Mouse (Mus musculus): ENCODE data around the gene Rab3il1.

Gene Rab3il1

DNA sequence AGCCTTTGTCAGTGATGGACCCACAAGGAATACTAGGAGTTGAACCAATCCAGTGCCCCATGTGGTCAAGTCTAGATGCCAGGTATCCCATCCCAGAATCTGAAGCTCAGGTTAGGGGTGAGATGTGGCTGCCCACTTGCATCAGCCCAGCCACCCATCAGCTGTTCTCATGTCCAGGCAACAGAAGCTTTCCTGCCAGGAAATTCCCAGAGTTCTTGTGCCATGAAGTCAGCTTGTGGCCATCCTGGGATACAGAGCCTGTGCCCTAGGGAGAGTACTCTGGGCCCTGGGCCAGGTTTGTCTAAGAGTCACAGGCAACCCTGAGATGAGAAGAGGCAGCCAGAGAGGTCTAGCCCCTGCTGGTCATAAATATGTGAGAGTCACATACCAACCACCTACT lies 42.2 kb downstream of the Rab3il1 start:
- no peak for DNase-seq

DNA sequence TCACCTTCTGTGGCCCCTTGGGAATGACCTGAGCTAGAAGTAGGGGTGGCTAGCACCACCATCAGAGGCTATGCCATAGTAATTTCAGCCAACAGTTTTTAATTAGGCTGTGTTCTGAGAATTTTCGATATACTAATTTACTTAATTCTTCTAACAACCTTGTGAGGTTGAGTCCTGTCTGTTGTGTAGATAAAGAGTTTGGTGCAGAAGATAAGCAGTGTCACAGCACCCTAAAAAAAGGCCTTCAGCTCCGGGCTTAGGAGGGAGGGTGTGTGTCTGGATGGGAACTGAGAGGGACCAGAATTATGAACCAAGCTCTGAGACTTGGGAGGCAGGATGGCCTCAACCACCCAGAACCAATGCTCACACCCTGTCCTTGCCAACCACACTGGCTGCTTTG lies 44.2 kb downstream of the Rab3il1 start:
- DNase-seq, result no peak

DNA sequence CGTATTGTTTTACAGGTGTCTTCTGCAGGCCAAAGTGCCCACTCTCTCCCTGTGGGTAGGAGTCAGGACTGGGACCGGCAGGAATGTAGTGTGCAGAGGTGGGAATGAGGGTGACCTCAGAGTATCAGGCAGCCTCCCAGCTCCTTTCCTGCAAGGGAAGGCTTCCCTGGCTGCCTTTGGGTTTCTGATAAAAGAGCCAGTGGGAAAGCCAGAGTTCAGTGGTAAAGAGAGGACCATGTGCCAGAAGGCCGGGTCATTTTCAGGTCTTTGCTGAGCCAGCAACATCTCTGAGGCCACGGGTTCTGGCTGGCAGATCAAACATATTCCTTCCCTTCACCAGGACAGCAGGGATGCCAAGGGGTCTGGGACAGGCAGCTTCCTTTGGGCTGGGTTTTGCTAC lies 44.9 kb downstream of the Rab3il1 start:
- no peak for DNase-seq

DNA sequence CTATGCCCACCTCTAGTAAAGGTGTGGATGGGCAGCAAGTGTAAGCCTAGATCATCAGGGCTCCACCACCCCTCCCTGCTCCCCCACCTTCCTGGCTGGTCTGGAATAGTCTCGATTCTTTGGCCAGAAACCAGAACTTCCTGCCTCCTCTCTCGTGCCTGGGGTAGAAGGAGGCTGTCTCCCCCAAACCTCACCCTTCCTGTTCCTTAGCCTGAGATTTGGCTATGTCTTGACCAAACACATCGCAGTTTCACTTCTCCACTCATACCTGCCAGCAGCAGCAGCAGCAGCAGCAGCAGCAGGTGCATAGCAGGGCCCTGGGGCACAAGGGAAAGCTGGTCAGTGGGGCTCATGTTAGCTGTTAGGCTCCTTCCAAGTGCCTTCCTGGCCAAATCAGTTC lies 45.5 kb downstream of the Rab3il1 start:
- no peak for DNase-seq

DNA sequence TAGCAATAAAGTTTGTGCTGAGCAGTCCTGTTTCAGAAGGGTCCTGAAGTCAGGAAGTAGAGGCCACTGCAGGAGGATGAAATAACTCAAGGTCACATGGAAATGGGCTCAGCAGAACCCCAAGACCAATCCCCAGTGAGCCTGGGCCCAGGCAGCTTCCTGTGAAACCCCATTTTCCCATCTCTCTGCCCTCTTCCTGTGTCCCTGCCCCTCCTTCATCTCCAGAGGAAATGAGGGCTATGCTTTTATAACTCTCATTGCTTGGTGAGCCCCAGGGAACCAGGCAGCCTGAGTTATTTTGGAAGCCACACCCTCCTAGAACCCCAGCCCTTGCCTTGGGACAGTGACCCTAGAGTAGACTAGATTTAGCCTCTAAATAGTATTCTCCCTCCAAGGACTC lies 48.1 kb downstream of the Rab3il1 start:
- DNase-seq, result no peak

DNA sequence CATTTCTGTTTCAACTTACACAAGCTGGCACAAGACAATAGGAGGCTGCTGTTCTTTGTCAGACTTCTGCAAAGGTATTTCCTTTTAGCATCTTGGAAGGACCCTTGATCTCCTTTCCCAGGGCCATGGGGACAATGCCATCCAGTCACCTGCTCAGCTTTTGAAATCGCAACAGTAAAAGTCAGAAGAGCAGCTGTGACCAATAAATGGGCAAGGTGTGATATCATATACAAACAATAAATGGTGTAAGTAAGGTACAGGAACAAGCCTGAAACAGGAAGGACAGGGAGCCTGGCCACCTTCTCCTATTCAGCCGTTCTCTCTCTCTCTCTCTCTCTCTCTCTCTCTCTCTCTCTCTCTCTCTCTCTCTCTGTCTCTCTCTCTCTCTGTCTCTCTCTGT lies 49.0 kb downstream of the Rab3il1 start:
- DNase-seq, result no peak

DNA sequence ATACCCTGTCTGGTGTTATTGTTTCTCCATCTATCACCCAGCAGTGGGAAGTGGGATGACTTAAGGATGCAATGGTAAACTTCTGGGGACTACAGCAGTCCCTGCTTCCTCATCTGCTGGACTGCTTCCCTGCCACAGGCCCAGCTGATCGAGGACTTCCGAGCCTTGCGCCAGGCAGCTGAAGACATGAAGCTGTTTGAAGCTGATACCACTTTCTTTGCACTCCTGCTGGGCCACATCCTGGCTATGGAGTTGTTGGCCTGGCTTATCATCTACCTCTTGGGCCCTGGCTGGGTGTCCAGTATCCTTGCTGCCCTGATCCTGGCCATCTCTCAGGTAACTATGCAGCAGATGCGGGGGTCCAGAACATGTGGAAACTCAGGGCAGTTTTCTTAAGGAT lies 51.2 kb downstream of the Rab3il1 start:
- no peak for DNase-seq

DNA sequence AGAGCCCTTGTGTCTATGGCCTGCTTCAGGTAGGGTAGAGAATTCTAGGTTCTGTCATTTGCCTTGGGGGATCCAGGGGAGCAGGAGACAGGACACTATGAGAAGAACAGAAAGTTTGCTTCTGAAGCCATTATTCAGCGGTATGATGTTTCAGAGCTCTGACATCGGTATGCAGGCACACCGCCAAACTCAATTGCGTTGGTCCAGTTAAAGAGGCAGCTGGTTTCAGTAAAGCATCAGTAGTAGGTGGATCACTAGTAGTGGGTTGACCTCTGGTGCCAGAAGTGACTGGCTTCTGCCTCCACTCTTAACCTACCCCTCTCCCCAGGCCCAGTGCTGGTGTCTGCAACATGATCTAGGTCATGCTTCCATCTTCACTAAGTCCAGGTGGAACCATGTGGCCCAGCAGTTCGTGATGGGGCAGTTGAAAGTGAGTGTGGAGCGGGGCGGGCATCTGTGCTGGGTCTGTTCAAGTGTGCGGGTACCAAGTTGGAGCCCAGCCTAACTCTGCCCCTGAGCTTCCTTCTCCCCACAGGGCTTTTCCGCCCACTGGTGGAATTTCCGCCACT lies 52.3 kb downstream of the Rab3il1 start:
- DNase-seq, result no peak

DNA sequence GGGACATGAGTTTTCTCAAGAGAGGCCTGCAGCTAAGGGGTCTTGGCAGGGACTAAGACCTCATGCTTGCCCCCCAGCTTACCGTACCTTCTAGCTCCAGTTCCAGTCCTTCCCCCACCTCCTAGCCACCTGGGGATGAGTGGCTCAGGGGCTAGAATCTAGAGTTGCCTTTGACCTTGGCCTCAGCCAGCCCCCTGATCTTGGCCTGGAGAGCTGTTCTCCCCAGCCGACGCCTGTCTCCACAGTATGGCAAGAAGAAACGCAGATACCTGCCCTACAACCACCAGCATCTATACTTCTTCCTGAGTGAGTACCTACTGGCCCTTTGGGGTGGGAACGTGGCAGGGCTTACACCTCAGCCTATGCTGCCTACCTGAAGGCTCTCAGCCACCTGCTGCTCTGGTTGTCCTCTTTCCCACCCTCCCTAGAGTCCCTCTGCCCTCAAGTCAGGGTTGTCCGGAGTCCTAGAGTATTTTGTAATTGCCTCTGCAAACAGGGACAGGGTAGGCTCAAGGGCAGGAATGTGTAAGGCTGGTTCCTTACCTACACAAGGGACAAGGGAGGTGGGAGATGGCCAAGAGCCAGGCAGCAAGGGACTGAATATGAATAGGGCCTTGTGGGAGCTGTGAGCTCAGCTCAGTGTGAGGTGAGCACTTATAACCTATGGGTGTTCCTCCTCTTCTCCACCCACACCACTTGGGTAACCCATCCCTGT lies 53.0 kb downstream of the Rab3il1 start:
- no peak for DNase-seq

DNA sequence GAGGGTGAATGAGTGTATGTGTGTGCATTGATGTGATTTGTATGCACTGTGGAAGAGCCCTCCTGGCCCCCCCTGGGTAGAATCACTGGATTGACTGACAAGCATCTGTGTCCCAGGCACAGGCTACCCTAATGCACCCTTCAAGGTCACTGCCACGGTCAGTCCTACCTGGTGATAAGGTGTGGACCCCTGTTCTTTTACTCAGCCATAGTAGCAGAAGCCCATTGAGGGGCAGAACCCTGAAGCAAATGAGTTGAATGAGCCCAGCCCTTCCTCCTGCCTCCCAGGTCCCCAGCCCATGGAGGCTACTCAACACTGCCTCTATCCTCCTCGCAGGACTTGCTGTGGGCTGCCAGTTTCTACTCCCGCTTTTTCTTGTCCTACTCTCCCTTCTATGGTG lies 53.8 kb downstream of the Rab3il1 start:
- DNase-seq, result no peak

DNA sequence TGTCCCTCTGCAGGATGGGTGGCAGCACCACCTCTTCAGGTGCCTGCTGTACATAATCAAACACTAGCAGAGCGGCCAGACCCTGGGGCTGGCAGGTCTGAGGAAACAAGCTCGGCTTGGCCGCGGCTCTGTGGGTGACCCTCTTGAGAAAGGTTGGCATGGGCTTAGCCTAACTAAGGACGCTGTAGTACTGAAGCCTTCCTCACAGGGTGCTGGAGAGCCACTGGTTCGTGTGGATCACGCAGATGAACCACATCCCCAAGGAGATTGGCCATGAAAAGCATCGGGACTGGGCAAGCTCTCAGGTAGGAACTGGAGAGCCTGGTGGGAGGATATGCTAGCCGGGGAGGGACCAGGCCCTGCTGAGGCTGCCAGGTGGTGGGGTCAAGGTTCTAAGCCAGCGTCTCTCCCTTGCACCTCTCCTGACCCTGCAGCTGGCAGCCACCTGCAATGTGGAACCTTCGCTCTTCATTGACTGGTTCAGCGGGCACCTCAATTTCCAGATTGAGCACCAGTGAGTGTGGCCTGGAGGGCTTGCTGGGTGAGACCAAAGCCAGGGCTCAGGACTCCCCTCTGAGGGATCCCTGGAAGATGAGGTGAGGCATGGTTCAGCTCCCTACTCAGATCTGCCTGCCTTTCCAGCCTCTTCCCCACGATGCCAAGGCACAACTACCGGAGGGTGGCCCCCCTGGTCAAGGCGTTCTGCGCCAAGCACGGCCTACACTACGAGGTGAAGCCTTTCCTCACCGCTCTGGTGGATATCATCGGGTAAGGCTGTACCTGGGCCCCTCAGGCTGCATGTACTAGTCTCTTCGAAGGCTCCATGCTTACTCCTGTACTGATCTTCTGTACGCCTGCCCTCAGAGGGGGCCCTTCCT lies 54.6 kb downstream of the Rab3il1 start:
- no peak for DNase-seq

DNA sequence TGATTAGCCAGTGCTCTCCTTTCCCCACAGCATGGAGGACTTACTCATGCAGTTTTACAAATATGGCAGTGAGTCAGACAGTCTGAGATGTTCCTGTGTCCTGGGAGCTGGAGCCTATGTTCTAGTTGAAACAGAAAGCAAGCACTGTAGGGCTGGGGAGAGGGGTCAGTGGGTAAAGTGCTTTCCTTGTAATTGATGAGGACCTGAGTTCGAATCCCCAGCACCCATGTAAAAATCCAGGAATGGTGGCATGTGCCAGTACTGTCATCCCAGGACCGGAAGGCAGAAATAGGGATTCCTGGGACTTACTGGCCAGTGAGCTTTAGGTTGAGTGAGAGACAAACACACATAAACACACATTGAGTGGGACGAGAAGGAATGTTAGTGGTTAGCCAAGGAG lies 55.2 kb downstream of the Rab3il1 start:
- no peak for DNase-seq

DNA sequence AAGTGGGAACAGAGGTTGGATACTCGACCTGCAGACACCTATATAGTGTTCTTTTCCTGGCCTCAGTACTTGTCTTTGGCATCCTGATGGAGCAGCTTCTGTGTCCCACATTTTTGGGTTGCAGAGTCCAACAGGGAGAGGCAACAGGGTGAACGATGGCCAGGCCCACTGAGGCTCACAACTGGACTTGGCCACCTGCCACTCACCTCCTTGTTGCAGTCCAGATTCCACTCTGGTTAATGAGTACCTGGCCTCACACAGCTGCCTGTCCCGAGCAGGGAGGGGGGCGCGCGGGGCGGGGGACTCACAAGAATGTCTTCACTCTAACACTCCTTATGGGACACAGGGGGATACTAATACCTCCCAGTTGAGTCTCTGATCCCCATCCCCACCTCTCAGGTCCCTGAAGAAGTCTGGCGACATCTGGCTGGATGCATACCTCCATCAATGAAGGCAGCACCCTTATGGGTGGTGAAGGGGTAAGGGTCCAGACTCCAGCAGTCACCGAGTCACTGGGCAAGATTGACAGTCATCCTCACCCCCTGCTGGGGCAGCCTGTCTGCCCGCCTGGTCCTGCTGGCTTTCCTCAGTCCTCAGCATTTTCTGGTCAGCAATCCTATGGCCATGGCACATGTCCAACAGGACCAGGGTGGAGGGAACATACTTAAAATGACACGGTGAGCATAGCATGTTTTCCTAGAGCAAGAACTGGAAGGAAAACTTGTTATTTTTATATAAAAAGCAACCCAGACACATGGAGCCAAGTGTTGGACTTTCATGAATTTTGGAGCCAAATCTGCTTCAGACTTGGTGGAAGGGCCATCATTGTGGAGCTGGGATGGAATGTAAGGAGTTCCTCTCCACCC lies 56.2 kb downstream of the Rab3il1 start:
- DNase-seq, result no peak

DNA sequence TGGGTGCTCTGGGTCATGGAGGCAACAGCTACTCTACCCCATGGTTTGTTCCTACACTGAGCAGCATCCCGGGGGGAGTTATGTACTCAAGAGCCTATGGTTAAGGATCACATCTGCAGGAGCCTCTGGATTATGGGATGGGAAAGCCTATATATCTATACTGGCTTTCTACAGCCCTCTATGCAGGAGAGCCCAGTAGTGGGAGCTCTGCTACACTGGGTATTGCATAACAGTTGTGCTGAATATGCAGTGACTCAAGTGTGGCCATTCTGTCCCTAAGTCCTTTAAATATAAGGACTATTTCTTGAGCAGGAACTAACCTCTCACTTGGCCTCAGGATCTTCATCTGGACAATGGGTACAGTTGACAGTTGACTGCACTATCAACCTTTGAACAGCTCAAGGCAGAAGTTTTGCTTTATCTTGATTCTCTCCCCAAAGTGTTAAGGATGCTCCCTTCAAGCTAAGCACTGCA lies 56.9 kb downstream of the Rab3il1 start:
- DNase-seq, result no peak

DNA sequence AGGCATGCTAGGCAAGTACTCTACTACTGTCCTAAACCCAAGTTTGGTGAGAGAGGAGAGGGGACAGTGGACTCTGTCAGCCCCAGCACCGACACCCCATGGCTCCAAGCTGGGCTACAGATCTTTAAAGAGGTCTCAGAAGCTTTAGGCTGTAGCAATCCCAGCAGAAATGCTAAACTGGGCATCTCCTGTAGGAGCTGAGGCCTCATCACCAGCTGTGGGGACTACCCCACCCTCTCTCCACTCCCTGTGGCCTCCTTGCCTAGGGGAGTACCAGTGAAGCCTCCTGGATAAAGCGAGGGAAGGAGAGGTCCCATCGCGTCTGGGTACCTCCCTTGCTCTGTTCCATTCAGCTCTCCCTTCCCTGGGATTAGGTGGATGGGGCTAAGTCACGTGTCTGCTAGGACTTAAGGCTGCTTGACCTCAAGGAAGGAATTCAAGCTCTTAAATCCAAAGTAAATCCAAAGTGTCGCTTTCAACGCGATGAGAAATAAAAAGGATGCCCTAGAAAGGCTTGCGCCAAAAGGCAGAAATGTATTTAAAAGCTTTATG lies 57.5 kb downstream of the Rab3il1 start:
- no peak for DNase-seq

DNA sequence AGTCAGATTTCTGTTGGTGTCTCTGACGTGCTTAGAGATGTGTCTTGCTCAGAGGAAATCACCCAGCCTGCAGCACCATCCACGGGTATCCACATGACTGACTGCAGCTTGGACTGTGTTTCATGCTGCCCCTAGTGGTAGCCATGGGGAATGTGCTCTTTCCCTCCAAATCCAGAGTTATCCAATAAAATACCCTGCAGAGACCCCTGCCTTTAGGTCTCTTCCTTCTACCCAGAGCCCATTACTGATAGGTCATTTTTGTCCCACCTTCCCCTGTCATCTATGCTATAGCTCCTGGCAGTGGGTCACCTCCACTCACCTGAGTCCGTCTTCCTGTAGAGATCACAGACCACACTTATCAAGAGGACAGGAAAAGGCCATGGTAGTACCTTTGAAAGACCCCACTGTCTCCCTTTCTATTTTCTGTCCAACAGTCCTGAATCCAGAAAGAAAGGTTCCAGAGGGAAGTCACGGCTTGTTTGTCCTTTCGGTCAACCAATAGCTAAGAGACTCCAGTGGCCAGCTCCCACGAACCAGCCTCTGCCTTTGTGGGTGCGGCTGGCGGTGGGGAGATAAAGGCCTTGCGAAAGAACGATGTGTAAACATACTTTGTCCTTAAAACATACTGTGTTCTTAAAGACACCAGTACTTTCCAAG lies 58.6 kb downstream of the Rab3il1 start:
- DNase-seq, result no peak

DNA sequence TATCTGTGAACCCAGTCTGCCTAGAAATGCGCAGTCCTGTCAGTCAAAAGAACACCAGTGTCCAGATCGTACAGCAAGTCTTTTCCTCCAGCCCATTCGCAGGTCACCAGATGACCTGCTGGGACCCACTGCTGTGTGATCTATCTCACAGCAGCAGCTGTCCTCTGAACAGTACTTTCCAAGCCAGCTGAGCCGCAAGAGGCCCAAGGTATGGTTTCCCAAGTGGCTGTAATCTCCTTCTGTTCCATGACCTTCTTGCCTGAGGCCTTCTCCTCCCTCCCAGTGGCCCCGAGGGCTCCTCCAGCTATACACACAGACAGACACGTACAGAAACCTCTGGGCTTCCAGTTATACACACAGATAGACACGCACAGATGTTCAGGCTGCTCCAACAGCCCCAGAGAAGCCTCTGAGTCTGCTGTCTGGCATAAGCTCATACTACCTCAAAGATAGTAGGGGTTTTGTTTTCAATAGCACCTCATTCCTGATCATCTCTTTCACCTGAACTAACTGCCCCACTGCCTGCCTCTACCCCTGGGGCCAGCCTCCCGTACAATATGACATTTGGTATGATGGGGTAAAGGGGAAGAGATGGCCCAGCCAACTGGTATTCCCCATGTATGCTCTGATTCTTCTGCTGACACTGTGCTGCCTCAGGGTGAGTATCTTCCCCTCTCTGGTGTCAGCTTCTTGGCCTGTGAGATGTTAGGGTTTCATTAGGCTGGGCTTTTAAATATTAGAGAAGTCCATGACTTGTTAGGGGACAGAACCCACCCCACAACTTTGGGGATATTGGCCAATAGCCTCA lies 59.5 kb downstream of the Rab3il1 start:
- no peak for DNase-seq

DNA sequence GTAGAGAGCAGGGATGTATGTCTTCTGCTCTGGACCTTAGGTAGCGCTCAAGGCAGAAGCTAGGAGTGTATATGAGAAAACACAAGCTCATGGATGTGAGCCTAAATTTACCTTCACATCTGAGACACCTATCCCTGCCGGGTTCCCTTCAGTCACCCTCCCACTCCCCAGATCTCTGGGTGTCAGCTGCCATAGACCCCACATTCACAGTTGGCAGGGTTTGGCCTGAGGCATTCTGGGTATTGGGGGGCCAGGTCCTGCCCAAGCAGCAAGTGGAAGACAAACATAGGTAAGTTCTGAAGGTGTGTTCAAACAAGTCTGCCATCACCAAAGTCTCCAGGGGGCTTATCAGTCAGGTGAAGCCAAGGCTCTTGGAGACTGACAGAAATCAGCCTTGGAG lies 60.2 kb downstream of the Rab3il1 start:
- DNase-seq, result no peak

DNA sequence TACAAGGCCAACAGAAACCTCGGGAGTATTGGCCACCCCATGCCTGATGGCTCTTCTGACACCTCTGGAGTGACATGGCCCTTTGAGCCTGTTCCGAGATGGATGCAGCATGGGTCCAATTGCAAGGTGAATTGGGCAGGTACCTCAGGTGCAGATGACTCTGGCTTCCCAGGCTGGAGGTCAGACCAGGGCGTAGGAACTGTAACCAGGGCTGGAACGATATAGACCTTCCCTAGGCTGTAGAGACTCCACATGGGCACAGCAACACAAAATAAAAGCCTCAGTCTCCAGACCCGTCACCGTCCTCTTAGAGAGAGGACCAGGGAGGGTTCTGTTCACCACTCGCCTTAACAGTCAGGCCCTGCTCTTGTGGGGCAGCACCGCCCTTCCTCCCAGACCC lies 60.8 kb downstream of the Rab3il1 start:
- no peak for DNase-seq

DNA sequence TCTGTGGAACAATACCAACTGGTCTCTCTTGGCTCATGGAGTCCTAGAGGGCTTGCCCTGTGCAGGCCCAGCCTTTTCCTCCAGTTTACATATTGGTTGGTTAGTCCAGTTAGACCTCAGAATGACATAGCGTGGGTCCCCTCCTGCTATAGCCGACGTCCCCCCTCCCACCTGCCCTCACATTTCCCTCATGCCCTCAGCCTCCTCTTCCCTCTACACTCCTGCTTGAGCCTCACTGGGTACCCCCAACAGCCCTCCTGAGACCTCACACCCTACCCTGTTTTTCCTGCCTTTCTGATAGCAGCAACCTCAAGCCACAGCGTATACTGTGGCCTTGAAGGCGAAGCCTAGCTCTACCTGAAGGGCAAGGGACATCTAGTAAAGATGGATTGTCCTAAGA lies 61.4 kb downstream of the Rab3il1 start:
- DNase-seq, result no peak
